Comparison of ENCODE assay signal across 26 mouse cellular contexts in genomic region chr5:96501783-96502182, GRCm38 (mm10).
DNase-seq lines count a peak whose midpoint lies in the region; ATAC-seq and TF ChIP-seq lines count a peak whose summit lies in the region.
"Had no signal": no experiment of that assay in that cellular context is flagged by ENCODE, and none has a peak within 500 bp of the region (broad histone marks: within the 10 kb centered on the region; RNA-seq: fewer than 3 reads in every experiment).

No protein-coding gene starts in this region.

- H3K27me3 ChIP-seq in kidney, embryonic 15.5 days = no peaks in the 10 kb centered on the region
- no peaks in the 10 kb centered on the region for H3K27me3 ChIP-seq in lung, postnatal 0 days (replicated peaks; ENCODE audit: insufficient read depth, low read length)
- H3K27me3 ChIP-seq in hindbrain, embryonic 14.5 days (ENCODE audit: control insufficient read depth, insufficient read depth, low read length) = no peaks in the 10 kb centered on the region
- H3K27me3 ChIP-seq: CH12.LX; heart, embryonic 12.5 days; limb, embryonic 15.5 days; liver, embryonic 15.5 days; lung, embryonic 15.5 days; midbrain, embryonic 15.5 days; neural tube, embryonic 13.5 days had no signal

- no peak overlapping the region for H3K4me3 ChIP-seq in kidney, embryonic 15.5 days (replicated peaks)
- H3K4me3 ChIP-seq in lung, postnatal 0 days (ENCODE audit: low read depth, low read length) = no peak overlapping the region
- H3K4me3 ChIP-seq in hindbrain, embryonic 14.5 days (replicated peaks; ENCODE audit: low read length) = no peak overlapping the region
- H3K4me3 ChIP-seq: forebrain, embryonic 10.5 days; heart, embryonic 12.5 days; limb, embryonic 15.5 days; liver, embryonic 15.5 days; lung, embryonic 15.5 days; midbrain, embryonic 15.5 days; neural tube, embryonic 13.5 days had no signal

- no peaks in the 10 kb centered on the region for H3K9me3 ChIP-seq in kidney, embryonic 15.5 days (replicated peaks)
- H3K9me3 ChIP-seq in lung, postnatal 0 days (ENCODE audit: low read length) = no peaks in the 10 kb centered on the region
- no peaks in the 10 kb centered on the region for H3K9me3 ChIP-seq in hindbrain, embryonic 14.5 days (ENCODE audit: control insufficient read depth, low read length)
- H3K9me3 ChIP-seq: forebrain, embryonic 10.5 days; G1E; heart, embryonic 12.5 days; limb, embryonic 15.5 days; liver, embryonic 15.5 days; lung, embryonic 15.5 days; midbrain, embryonic 15.5 days; neural tube, embryonic 13.5 days had no signal

- no peak for TF ChIP-seq EP300 in lung, postnatal 0 days (IDR thresholded peaks at IDR 0.05)

- no peak for TF ChIP-seq CTCF in lung, postnatal 0 days (IDR thresholded peaks at IDR 0.05)

- WGBS in kidney, embryonic 15.5 days = 75% methylated on average over 4 of the region's 4 CpGs
- WGBS in lung, postnatal 0 days = 71% methylated on average over 4 of the region's 4 CpGs
- 76% methylated on average over 4 of the region's 4 CpGs for WGBS in hindbrain, embryonic 14.5 days

- no peak overlapping the region for H3K9ac ChIP-seq in kidney, embryonic 15.5 days
- no peak overlapping the region for H3K9ac ChIP-seq in lung, postnatal 0 days (replicated peaks; ENCODE audit: low read depth)
- H3K9ac ChIP-seq in hindbrain, embryonic 14.5 days = no peak overlapping the region
- H3K9ac ChIP-seq: heart, embryonic 12.5 days; limb, embryonic 15.5 days; liver, embryonic 15.5 days; lung, embryonic 15.5 days; midbrain, embryonic 15.5 days; neural tube, embryonic 13.5 days had no signal

- peaks cover 13% of the 10 kb centered on the region for H3K4me1 ChIP-seq in kidney, embryonic 15.5 days
- no peaks in the 10 kb centered on the region for H3K4me1 ChIP-seq in lung, postnatal 0 days (ENCODE audit: insufficient read depth, low read depth, low read length)
- H3K4me1 ChIP-seq in hindbrain, embryonic 14.5 days (replicated peaks; ENCODE audit: control insufficient read depth, insufficient read depth, low read length) = no peaks in the 10 kb centered on the region
- H3K4me1 ChIP-seq: forebrain, embryonic 10.5 days; limb, embryonic 15.5 days; liver, embryonic 15.5 days; lung, embryonic 15.5 days; midbrain, embryonic 15.5 days; neural tube, embryonic 13.5 days had no signal

- ATAC-seq in kidney, embryonic 15.5 days (replicated peaks; ENCODE audit: low FRiP score) = peak; percentile 42; the same call in 1 of the 2 replicates
- 0 out of 2 replicates have a peak, but pooled peaks have one; percentile 11 for ATAC-seq in lung, postnatal 0 days
- ATAC-seq in hindbrain, embryonic 14.5 days (ENCODE audit: low FRiP score) = no peak
- ATAC-seq: forebrain, embryonic 16.5 days; intestine, postnatal 0 days; midbrain, embryonic 15.5 days had no signal

- DNase-seq in kidney, postnatal 4 days = no peak
- peak; percentile 33 for DNase-seq in lung, postnatal 0 days (ENCODE audit: low spot score)
- no peak for DNase-seq in lung, postnatal 14 days
- DNase-seq in layer of hippocampus, adult 8-10 months (ENCODE audit: low spot score in 2 of 2) = peak; percentile 30 to 37
- no peak for DNase-seq in hindbrain, embryonic 14.5 days (ENCODE audit: low spot score)
- no peak for DNase-seq in gastrocnemius, postnatal 25 days
- DNase-seq: adrenal gland, postnatal 10 days; cerebellum, adult 8-10 months; gastrocnemius, postnatal 10 days; heart, adult 11 months; heart, postnatal 10 days; left cerebral cortex, postnatal 4 days had no signal

- H3K27ac ChIP-seq in kidney, embryonic 15.5 days = peak overlapping the region; percentile 69
- no peak overlapping the region for H3K27ac ChIP-seq in lung, postnatal 0 days (ENCODE audit: low read length)
- H3K27ac ChIP-seq in hindbrain, embryonic 14.5 days = no peak overlapping the region
- H3K27ac ChIP-seq: forebrain, embryonic 10.5 days; limb, embryonic 15.5 days; liver, embryonic 15.5 days; lung, embryonic 15.5 days; macrophage; midbrain, embryonic 15.5 days; neural tube, embryonic 13.5 days; stomach, postnatal 0 days had no signal

- H3K4me2 ChIP-seq in kidney, embryonic 15.5 days = no peak overlapping the region
- no peak overlapping the region for H3K4me2 ChIP-seq in lung, postnatal 0 days (replicated peaks; ENCODE audit: low read depth, low read length)
- H3K4me2 ChIP-seq in hindbrain, embryonic 14.5 days (replicated peaks) = no peak overlapping the region
- H3K4me2 ChIP-seq: heart, embryonic 12.5 days; limb, embryonic 15.5 days; liver, embryonic 15.5 days; lung, embryonic 15.5 days; midbrain, embryonic 15.5 days; neural tube, embryonic 13.5 days had no signal

- no peaks in the 10 kb centered on the region for H3K36me3 ChIP-seq in kidney, embryonic 15.5 days
- no peaks in the 10 kb centered on the region for H3K36me3 ChIP-seq in lung, postnatal 0 days (ENCODE audit: insufficient read depth, low read length)
- no peaks in the 10 kb centered on the region for H3K36me3 ChIP-seq in hindbrain, embryonic 14.5 days (replicated peaks; ENCODE audit: control insufficient read depth, insufficient read depth)
- H3K36me3 ChIP-seq: forebrain, embryonic 10.5 days; G1E; heart, embryonic 12.5 days; limb, embryonic 15.5 days; liver, embryonic 15.5 days; lung, embryonic 15.5 days; midbrain, embryonic 15.5 days; neural tube, embryonic 13.5 days had no signal

Comparison
In these comparisons a context has a peak if more than half of its experiments do, and no peak if none do; other contexts are left out.
1. DNase-seq: peak in lung, postnatal 0 days (single experiment) and layer of hippocampus, adult 8-10 months (2 of 2); none in kidney, postnatal 4 days (0 of 2), lung, postnatal 14 days (single experiment), hindbrain, embryonic 14.5 days (single experiment) and gastrocnemius, postnatal 25 days (single experiment).